Mouse (Mus musculus): ENCODE results near the gene Coch.
"Not testable (repeated sequence)": the region's sequence is repeated elsewhere in the genome, so short reads cannot be mapped to it uniquely, and the experiment has no call there.

Gene Coch

DNA sequence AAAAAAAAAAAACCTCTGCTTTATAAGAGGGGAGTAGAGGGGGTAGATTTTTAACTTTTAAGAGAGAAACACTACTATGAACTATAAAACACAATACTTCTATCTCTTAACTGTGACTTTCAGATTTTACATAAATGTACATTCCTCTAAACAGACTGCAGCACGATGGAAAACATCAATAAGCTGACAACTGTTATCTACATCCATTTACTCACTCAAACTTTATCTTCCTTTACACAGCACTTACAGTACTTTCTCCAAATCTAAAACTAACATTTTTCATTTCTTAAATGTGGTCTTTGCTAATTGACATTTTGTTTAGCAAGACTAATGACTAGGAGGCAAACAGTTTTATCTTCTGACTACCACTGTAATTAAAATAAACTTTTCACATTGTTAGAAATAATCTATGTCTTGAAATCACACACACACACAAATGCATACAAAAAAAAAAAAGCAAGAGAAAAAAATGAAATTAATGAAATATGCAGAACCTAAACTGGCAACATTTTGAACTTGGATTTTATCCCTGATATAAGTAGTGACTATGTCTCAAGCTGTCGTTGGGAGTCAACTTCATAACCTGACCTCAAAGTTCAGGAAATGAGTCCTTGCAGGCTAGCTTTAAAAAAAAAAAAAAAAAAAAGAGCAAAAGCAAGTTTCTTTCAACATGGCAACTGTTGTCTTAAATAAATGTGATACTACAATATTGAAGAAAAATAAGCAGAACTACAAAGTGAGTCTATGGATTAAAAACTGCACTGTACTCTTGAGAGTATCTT is 43.7 kb downstream of the Coch start:
- no peak for DNase-seq (ENCODE audit: low read depth in 1 of 2, low spot score in 2 of 2)

- DNase-seq (ENCODE audit: low read depth in 1 of 2, low spot score in 2 of 2), result no peak
Observed at GRCm38 (mm10) chr12:51641871-51642270, 48.7 kb downstream of the Coch start.

GRCm38 (mm10) chr12:51649401-51649800 is 56.3 kb downstream of the Coch start:
- DNase-seq (ENCODE audit: low read depth in 1 of 2, low spot score in 2 of 2), result not testable (repeated sequence)
